Mouse (Mus musculus) heart, embryonic 14.5 days (tissue): ENCODE measurements around the gene Hivep3. TPM values are rescaled to one million over a fixed set of nuclear protein-coding genes. Genes with fewer than 3 reads are reported as not detected.

Experiments used
- ATAC-seq: fragments of 200-750 bp; cut with Nextera tagmentation; 2 replicates; pipeline ENCODE4 v1.8.0; 2017; ENCODE audit warnings: low read depth, moderate TSS enrichment; ENCODE audit not compliant: insufficient number of reproducible peaks, insufficient read depth, low FRiP score
- H3K27ac ChIP-seq, 2 experiments: fragments of 200-500 bp in 1 of 2; fragments of 300-500 bp in 1 of 2; sonication (generic) in 1 of 2; replicated peaks in 1 of 2; 2 replicates each; pipeline ENCODE4 v1.5.1; 2012 to 2014; ENCODE audit warnings: low read depth in 2 of 2, low read length in 2 of 2, control low read depth in 1 of 2, mild to moderate bottlenecking in 1 of 2, mixed read lengths in 1 of 2; ENCODE audit not compliant: control insufficient read depth in 1 of 2, insufficient read depth in 1 of 2
- H3K27me3 ChIP-seq: fragments of 300-500 bp; sonication (generic); 2 replicates; pipeline ENCODE4 v1.6.1; 2014; ENCODE audit warnings: mild to moderate bottlenecking, low read length, control low read depth; ENCODE audit not compliant: control insufficient read depth, insufficient read depth
- H3K36me3 ChIP-seq: fragments of 300-500 bp; sonication (generic); 2 replicates; pipeline ENCODE4 v1.6.1; 2014; ENCODE audit warnings: mild to moderate bottlenecking, control low read depth, low read length, mixed read lengths; ENCODE audit not compliant: control insufficient read depth, insufficient read depth
- H3K4me1 ChIP-seq, 2 experiments: fragments of 200-500 bp in 1 of 2; fragments of 300-500 bp in 1 of 2; sonication (generic) in 1 of 2; 2 replicates each; pipeline ENCODE4 v1.6.1; 2012 to 2014; ENCODE audit warnings: low read length in 2 of 2, control low read depth in 1 of 2, mixed read lengths in 1 of 2; ENCODE audit not compliant: control insufficient read depth in 2 of 2, insufficient read depth in 2 of 2
- H3K4me2 ChIP-seq: fragments of 300-500 bp; sonication (generic); 2 replicates; pipeline ENCODE4 v1.6.1; 2014; ENCODE audit warnings: mild to moderate bottlenecking, low read length
- H3K4me3 ChIP-seq, 2 experiments: fragments of 200-500 bp in 1 of 2; fragments of 300-500 bp in 1 of 2; sonication (generic) in 1 of 2; 2 replicates each; pipeline ENCODE4 v1.5.1; 2012 to 2014; ENCODE audit warnings: low read length in 2 of 2, mild to moderate bottlenecking in 2 of 2, control low read depth in 1 of 2, low read depth in 1 of 2, moderate library complexity in 1 of 2; ENCODE audit not compliant: control insufficient read depth in 1 of 2, insufficient read depth in 1 of 2
- H3K9ac ChIP-seq: fragments of 300-500 bp; sonication (generic); 2 replicates; pipeline ENCODE4 v1.6.1; 2014; ENCODE audit warnings: mild to moderate bottlenecking, low read length
- H3K9me3 ChIP-seq: fragments of 300-500 bp; sonication (generic); 2 replicates; pipeline ENCODE4 v1.6.1; 2016; ENCODE audit warnings: low read length, control low read depth; ENCODE audit not compliant: control insufficient read depth
- WGBS: fragments of 180-500 bp; shearing (Covaris S2); extraction: QIAGEN DNeasy Blood & Tissue Kit; methylation state at CpG from one replicate; pipeline ENCODE4 v1.1.7; 2014; 5-methylcytosine and 5-hydroxymethylcytosine counted together
- polyA plus RNA-seq: library from polyadenylated mRNA; unstranded; fragments of >200 nt; fragmentation: Nextera tagmentation; extraction: Ambion mirVana; gene quantifications from 2 replicates; pipeline ENCODE4 v1.2.1, GENCODE M21; 2014

Gene Hivep3
- polyA plus RNA-seq, 1 experiment from 2014 or later, result 6.8 TPM

- 26% methylated on average over 5 of the region's 5 CpGs for WGBS
- H3K4me3 ChIP-seq, result no peak overlapping the region
- H3K36me3 ChIP-seq, result no peaks in the 10 kb centered on the region
- no peak overlapping the region for H3K4me2 ChIP-seq
- no peak for ATAC-seq
- H3K27me3 ChIP-seq, result no peaks in the 10 kb centered on the region
- H3K9me3 ChIP-seq, result no peaks in the 10 kb centered on the region
- no peak overlapping the region for H3K9ac ChIP-seq
- H3K27ac ChIP-seq, result no peak overlapping the region
- H3K4me1 ChIP-seq, result peaks cover 2 to 12% of the 10 kb centered on the region in 2 experiments; a peak in 3 of 4 replicates
These were observed 75.7 kb downstream of the Hivep3 start for GRCm38 (mm10) chr4:119809245-119809644.

DNA sequence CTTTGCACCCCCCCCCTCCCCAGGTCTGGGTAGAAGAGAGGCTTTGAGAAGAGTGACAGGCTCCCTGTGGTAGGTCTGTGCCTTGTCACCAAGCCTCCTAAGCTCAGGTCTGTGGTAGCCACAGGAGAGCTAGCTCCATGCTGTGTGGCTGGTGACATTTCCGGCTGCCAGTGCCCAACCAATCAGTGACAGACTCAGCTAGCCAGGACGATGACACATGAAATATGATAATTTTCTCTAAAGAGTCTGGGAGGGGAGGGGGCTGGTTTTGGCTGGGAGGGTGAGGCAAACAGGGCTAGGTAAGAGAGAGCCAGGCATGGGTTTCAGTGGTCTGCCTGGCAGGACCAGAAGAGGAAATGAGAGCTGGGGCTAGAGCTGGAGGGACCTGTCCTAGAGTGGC is 79.2 kb downstream of the Hivep3 start:
- no peak overlapping the region for H3K9ac ChIP-seq
- H3K4me2 ChIP-seq, result no peak overlapping the region
- peaks cover 13 to 35% of the 10 kb centered on the region in 2 experiments for H3K4me1 ChIP-seq
- no peak overlapping the region for H3K27ac ChIP-seq
- H3K36me3 ChIP-seq, result no peaks in the 10 kb centered on the region
- ATAC-seq, result 0 out of 2 replicates have a peak, but pooled peaks have one; percentile 48
- WGBS, result 16% methylated on average over 2 of the region's 2 CpGs
- H3K27me3 ChIP-seq, result no peaks in the 10 kb centered on the region
- no peaks in the 10 kb centered on the region for H3K9me3 ChIP-seq
- no peak overlapping the region for H3K4me3 ChIP-seq

- H3K9ac ChIP-seq, result no peak overlapping the region
These were observed 80.1 kb downstream of the Hivep3 start for GRCm38 (mm10) chr4:119813500-119814184.

GRCm38 (mm10) chr4:119814185-119815132 is 80.9 kb downstream of the Hivep3 start:
- Histone ChIP-seq H3K4me3 (peak overlapping the region; percentile 47 to 61), H3K9me3 (no peaks in the 10 kb centered on the region), H3K9ac (peak overlapping the region; percentile 68), H3K4me2 (peak overlapping the region; percentile 89), H3K4me1 (peaks cover 13 to 35% of the 10 kb centered on the region in 2 experiments), H3K27me3 (no peaks in the 10 kb centered on the region), H3K27ac (no peak overlapping the region), H3K36me3 (no peaks in the 10 kb centered on the region)
- WGBS, result 2% methylated on average over 47 of the region's 47 CpGs
- no peak for ATAC-seq

More at GRCm38 (mm10) chr4:119813500-119814184, 80.1 kb downstream of the Hivep3 start:
- 21% methylated on average over 7 of the region's 12 CpGs for WGBS
- peak; percentile 63; the same call in 1 of the 2 replicates for ATAC-seq
- H3K36me3 ChIP-seq, result no peaks in the 10 kb centered on the region
- no peak overlapping the region for H3K27ac ChIP-seq
- peak overlapping the region; percentile 89 for H3K4me2 ChIP-seq
- peak overlapping the region in 1 of 2 experiments; percentile 61; a peak in 1 of 4 replicates for H3K4me3 ChIP-seq
- no peaks in the 10 kb centered on the region for H3K9me3 ChIP-seq
- no peaks in the 10 kb centered on the region for H3K27me3 ChIP-seq
- H3K4me1 ChIP-seq, result peaks cover 13 to 35% of the 10 kb centered on the region in 2 experiments

DNA sequence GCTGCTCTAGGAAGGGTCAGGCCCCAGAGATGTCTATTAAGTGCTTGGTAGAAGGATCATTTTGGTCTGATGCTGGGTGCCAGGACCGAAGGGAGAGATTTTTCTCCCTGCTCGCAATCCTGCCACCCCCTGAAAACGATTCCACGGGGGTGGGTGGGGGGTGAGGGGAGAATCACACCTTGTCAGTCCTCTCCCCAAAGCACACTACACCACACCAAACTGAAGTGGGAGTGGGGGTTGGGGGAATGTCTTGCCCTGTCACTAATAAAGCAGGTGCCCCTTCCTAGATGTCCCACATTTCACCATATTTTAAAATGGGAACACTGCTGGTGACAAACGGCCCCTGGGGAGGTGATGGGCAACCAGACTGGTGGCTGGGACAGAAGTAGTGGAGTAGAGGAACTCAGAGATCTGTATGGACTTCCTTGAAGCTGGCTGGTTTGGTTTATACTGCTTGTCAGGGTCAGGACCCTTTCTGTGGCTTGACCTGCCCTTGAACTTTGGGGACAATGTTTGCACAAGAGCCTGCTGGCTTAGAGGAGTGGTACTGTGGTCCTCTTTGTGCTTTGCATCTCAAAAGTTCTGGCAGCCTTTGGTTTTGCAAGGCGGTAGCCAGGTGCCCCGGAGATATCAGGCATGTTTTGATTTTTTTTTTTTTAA is 81.7 kb downstream of the Hivep3 start:
- Histone ChIP-seq H3K9ac (peak overlapping the region; percentile 68), H3K4me2 (peak overlapping the region; percentile 89), H3K4me1 (peaks cover 13 to 35% of the 10 kb centered on the region in 2 experiments), H3K36me3 (no peaks in the 10 kb centered on the region), H3K27ac (no peak overlapping the region), H3K27me3 (no peaks in the 10 kb centered on the region), H3K4me3 (peak overlapping the region; percentile 47 to 61), H3K9me3 (no peaks in the 10 kb centered on the region)
- 15% methylated on average over 7 of the region's 7 CpGs for WGBS
- no peak for ATAC-seq

DNA sequence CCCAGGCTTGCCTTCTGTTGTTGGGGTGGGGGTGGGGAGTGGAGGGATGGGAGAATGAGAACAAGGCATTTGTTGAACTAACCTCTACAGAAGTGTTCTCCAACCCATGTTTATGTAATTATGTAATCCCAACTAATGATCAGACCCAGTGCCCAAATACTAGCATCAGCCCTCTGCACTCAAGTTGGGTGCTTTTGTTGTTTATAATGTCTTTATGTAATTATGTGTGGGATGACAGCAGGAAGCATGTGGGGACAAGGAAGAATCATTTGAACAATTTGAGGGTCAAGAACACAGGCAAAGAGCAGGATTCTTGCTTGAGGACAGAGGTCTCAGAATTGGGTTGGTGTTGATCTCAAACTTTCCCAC is 82.2 kb downstream of the Hivep3 start:
- Histone ChIP-seq H3K4me1 (peaks cover 13 to 35% of the 10 kb centered on the region in 2 experiments), H3K27ac (no peak overlapping the region), H3K27me3 (no peaks in the 10 kb centered on the region), H3K4me3 (no peak overlapping the region), H3K36me3 (no peaks in the 10 kb centered on the region), H3K9ac (no peak overlapping the region), H3K4me2 (peak overlapping the region; percentile 42; the same call in 1 of the 2 replicates), H3K9me3 (no peaks in the 10 kb centered on the region)
- ATAC-seq, result no peak

GRCm38 (mm10) chr4:119816620-119817356 is 83.2 kb downstream of the Hivep3 start:
- WGBS, result 26% methylated on average over 7 of the region's 7 CpGs
- Histone ChIP-seq H3K4me2 (peak overlapping the region; percentile 42), H3K4me1 (peaks cover 13 to 35% of the 10 kb centered on the region in 2 experiments), H3K36me3 (no peaks in the 10 kb centered on the region), H3K4me3 (no peak overlapping the region), H3K9ac (no peak overlapping the region), H3K27me3 (no peaks in the 10 kb centered on the region), H3K27ac (peak overlapping the region; percentile 11 to 55; a peak in 2 of 4 replicates), H3K9me3 (no peaks in the 10 kb centered on the region)
- no peak for ATAC-seq
